Mouse (Mus musculus) brain, embryonic 14.5 days (tissue): Measurements from ENCODE around the gene Alkbh1.

Source experiments
- CTCF ChIP-seq: fragments of 200-500 bp; IDR thresholded peaks from 2 replicates; pipeline ENCODE4 v1.5.1; 2012; ENCODE audit warnings: inconsistent platforms, mild to moderate bottlenecking, moderate library complexity, borderline replicate concordance; ENCODE audit not compliant: insufficient read depth, insufficient read length; ENCODE audit errors: extremely low read depth
- POLR2A ChIP-seq: fragments of 200-500 bp; IDR thresholded peaks from 2 replicates; pipeline ENCODE4 v1.6.1; 2012; ENCODE audit warnings: mild to moderate bottlenecking, inconsistent platforms, borderline replicate concordance; ENCODE audit not compliant: poor library complexity, insufficient read depth, insufficient read length, severe bottlenecking; ENCODE audit errors: extremely low read depth

GRCm38 (mm10) chr12:87415358-87415757, 28.5 kb downstream of the Alkbh1 start:
- no peak for TF ChIP-seq POLR2A
- no peak for TF ChIP-seq CTCF
